Mouse (Mus musculus): Measurements from ENCODE around the gene Dgcr2. TPM values are rescaled to one million over a fixed set of nuclear protein-coding genes. Genes with fewer than 3 reads are reported as not detected.

Gene Dgcr2
- total and polyA plus RNA-seq, 2 experiments from 2014 or later, result 31.9 to 61.8 TPM

DNA sequence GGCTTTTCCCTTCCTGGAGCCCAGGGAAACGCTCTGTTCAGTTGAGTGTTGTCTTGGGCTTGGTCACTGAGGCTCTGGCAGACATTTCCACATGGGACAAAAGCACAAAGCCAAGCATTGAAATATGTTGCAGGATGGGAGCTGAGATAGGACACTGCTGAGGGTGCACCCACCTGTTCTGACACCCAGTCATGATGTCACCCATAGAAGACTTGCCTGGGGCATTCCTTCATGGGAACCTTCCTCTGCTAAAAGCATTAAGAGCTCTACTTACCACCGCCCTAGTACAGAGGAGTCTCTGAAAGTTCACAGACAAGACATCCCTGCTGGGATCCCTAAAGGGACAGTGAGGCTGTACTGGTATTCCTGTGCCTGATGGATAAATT lies 8.0 kb downstream of the Dgcr2 start:
- DNase-seq (ENCODE audit: low spot score), result no peak
- WGBS, result 38% methylated on average over 2 of the region's 2 CpGs
- Histone ChIP-seq H3K4me2 (ENCODE audit: low read depth, low read length) (peak overlapping the region; percentile 87), H3K4me3 (ENCODE audit: low read depth, low read length) (peak overlapping the region; percentile 85), H3K9me3 (replicated peaks; ENCODE audit: control insufficient read depth, low read length) (no peaks in the 10 kb centered on the region), H3K27ac (ENCODE audit: low read depth) (no peak overlapping the region), H3K36me3 (replicated peaks; ENCODE audit: control insufficient read depth, insufficient read depth, low read length) (peaks cover 4% of the 10 kb centered on the region; the same call in 1 of the 2 replicates), H3K4me1 (ENCODE audit: control insufficient read depth, insufficient read depth) (peaks cover 24% of the 10 kb centered on the region), H3K27me3 (ENCODE audit: control insufficient read depth, insufficient read depth, low read length) (no peaks in the 10 kb centered on the region), H3K9ac (replicated peaks; ENCODE audit: low read depth, low read length) (0 out of 2 replicates have a peak overlapping the region, but pooled peaks have one; percentile 93)
- no peak for TF ChIP-seq CTCF (IDR thresholded peaks at IDR 0.05; ENCODE audit: low read depth)
- TF ChIP-seq EP300 (IDR thresholded peaks at IDR 0.05; ENCODE audit: low read depth), result no peak
- ATAC-seq (ENCODE audit: insufficient read depth, low read depth), result no peak

DNA sequence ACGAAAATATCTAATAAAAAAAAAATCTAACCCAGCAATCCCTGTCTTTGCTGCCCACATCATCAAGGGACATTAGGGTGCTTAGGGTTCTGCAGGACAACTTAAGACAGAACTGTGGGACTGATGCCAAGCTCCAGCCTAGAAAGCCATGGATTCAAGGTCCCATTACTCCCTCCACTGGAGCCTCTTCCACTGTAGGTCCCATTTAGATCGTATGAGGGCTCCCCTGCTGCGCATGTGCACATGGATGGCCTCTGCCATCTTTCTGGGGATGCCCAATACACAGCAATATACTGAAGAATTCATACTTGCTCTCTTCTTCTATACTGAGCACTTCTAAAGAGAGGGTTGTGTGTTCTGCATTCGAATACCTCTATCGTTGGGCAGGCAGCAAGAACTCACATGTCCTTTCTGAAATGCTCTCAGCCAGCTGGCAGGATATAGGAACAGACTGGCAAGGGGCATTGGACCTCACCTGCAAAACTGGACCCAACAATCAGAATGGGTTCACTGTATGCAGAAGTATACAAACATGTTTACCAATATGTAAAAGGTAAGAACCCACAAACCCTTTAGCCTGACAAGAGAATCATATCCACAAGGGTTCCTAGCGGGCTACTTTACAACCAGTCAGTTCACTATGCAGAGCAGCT lies 8.5 kb downstream of the Dgcr2 start:
- Histone ChIP-seq H3K36me3 (replicated peaks; ENCODE audit: control insufficient read depth, insufficient read depth, low read length) (peaks cover 4% of the 10 kb centered on the region; the same call in 1 of the 2 replicates), H3K9me3 (replicated peaks; ENCODE audit: control insufficient read depth, low read length) (no peaks in the 10 kb centered on the region), H3K4me2 (ENCODE audit: low read depth, low read length) (peak overlapping the region; percentile 87), H3K27me3 (ENCODE audit: control insufficient read depth, insufficient read depth, low read length) (no peaks in the 10 kb centered on the region), H3K27ac (ENCODE audit: low read depth) (no peak overlapping the region), H3K4me3 (ENCODE audit: low read depth, low read length) (peak overlapping the region; percentile 85; the same call in 1 of the 2 replicates), H3K4me1 (ENCODE audit: control insufficient read depth, insufficient read depth) (peaks cover 24% of the 10 kb centered on the region), H3K9ac (replicated peaks; ENCODE audit: low read depth, low read length) (no peak overlapping the region)
- TF ChIP-seq CTCF (IDR thresholded peaks at IDR 0.05; ENCODE audit: low read depth), result no peak
- TF ChIP-seq EP300 (IDR thresholded peaks at IDR 0.05; ENCODE audit: low read depth), result no peak
- DNase-seq (ENCODE audit: low spot score) (no peak), ATAC-seq (ENCODE audit: insufficient read depth, low read depth) (no peak)
- WGBS, result 82% methylated on average over 6 of the region's 6 CpGs

DNA sequence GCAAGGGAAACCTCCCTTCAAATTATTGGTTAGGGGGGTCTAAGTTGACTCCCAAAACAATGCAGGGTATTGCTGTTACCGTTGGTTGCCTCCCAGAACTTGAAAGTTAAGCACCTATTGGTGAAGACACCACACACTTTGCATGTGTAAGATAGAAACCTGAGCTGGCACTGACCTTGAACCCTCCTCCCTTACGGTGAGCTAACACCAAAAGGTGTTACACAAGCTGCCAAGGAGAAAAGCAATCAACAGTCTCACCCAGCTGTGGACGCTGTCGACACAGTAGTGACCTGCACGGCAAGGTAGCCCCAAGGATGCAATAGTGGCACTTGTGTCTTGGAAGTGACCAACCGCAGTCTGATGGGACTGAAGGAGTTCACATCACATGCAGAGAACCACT lies 14.2 kb downstream of the Dgcr2 start:
- ATAC-seq (ENCODE audit: insufficient read depth, low read depth) (no peak), DNase-seq (ENCODE audit: low spot score) (no peak)
- 61% methylated on average over 6 of the region's 6 CpGs for whole genome bisulfite sequencing
- Histone ChIP-seq H3K9ac (replicated peaks; ENCODE audit: low read depth, low read length) (no peak overlapping the region), H3K4me2 (ENCODE audit: low read depth, low read length) (no peak overlapping the region), H3K27ac (ENCODE audit: low read depth) (no peak overlapping the region), H3K36me3 (replicated peaks; ENCODE audit: control insufficient read depth, insufficient read depth, low read length) (no peaks in the 10 kb centered on the region; the same call in 1 of the 2 replicates), H3K4me1 (ENCODE audit: control insufficient read depth, insufficient read depth) (peaks cover 6% of the 10 kb centered on the region; the same call in 1 of the 2 replicates), H3K27me3 (ENCODE audit: control insufficient read depth, insufficient read depth, low read length) (no peaks in the 10 kb centered on the region), H3K4me3 (ENCODE audit: low read depth, low read length) (no peak overlapping the region), H3K9me3 (replicated peaks; ENCODE audit: control insufficient read depth, low read length) (no peaks in the 10 kb centered on the region)
- TF ChIP-seq EP300 (IDR thresholded peaks at IDR 0.05; ENCODE audit: low read depth), result no peak
- TF ChIP-seq CTCF (IDR thresholded peaks at IDR 0.05; ENCODE audit: low read depth), result no peak

DNA sequence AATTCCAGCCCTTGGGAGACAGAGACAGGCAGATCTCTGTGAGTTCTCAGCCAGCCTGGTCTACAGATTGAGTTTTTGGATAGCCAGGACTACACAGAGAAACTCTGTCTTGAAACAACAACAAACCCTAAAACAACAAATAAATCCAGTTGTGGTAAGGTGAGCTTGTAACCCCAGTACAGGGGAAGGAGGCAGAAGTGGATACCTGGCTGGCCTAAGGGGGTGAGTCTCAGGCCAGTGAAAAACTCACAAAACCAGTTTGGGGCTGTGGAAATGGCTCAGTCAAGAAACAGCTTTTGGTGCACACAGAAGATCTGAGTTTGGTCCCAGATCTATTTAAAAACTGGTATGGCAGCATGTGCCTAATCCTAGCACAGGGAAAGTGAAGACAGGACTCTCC lies 16.2 kb downstream of the Dgcr2 start:
- Histone ChIP-seq H3K4me3 (ENCODE audit: low read depth, low read length) (no peak overlapping the region), H3K36me3 (replicated peaks; ENCODE audit: control insufficient read depth, insufficient read depth, low read length) (no peaks in the 10 kb centered on the region; the same call in 1 of the 2 replicates), H3K4me1 (ENCODE audit: control insufficient read depth, insufficient read depth) (peaks cover 6% of the 10 kb centered on the region; the same call in 1 of the 2 replicates), H3K27me3 (ENCODE audit: control insufficient read depth, insufficient read depth, low read length) (no peaks in the 10 kb centered on the region), H3K27ac (ENCODE audit: low read depth) (no peak overlapping the region), H3K9ac (replicated peaks; ENCODE audit: low read depth, low read length) (no peak overlapping the region), H3K9me3 (replicated peaks; ENCODE audit: control insufficient read depth, low read length) (no peaks in the 10 kb centered on the region), H3K4me2 (ENCODE audit: low read depth, low read length) (no peak overlapping the region)
- no peak for DNase-seq (ENCODE audit: low spot score)
- no peak for TF ChIP-seq EP300 (IDR thresholded peaks at IDR 0.05; ENCODE audit: low read depth)
- no peak for TF ChIP-seq CTCF (IDR thresholded peaks at IDR 0.05; ENCODE audit: low read depth)
- no peak for ATAC-seq (ENCODE audit: insufficient read depth, low read depth)

DNA sequence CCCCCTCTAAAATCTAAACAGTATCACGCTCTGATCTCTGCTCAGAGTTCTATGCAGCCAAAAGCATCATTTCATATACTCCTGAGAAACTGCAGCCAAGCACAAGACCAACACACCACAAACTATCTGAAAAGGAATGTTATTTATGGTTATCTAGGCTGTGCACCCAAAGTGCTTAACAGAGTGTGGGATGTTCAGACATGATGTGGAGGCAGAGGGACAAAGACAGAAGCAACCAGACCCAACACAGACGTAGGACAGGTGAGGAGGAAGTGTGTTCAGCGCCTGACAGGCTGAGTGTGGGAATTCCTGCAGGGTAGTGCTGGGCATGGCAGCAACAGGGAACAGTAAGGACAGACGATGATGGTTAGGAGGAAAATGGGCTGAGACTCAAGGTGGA lies 18.8 kb downstream of the Dgcr2 start:
- Histone ChIP-seq H3K4me2 (ENCODE audit: low read depth, low read length) (no peak overlapping the region), H3K9ac (replicated peaks; ENCODE audit: low read depth, low read length) (no peak overlapping the region), H3K4me1 (ENCODE audit: control insufficient read depth, insufficient read depth) (peaks cover 14% of the 10 kb centered on the region; the same call in 1 of the 2 replicates), H3K9me3 (replicated peaks; ENCODE audit: control insufficient read depth, low read length) (no peaks in the 10 kb centered on the region), H3K27ac (ENCODE audit: low read depth) (no peak overlapping the region), H3K27me3 (ENCODE audit: control insufficient read depth, insufficient read depth, low read length) (no peaks in the 10 kb centered on the region), H3K4me3 (ENCODE audit: low read depth, low read length) (no peak overlapping the region), H3K36me3 (replicated peaks; ENCODE audit: control insufficient read depth, insufficient read depth, low read length) (no peaks in the 10 kb centered on the region; the same call in 1 of the 2 replicates)
- TF ChIP-seq CTCF (IDR thresholded peaks at IDR 0.05; ENCODE audit: low read depth), result no peak
- TF ChIP-seq EP300 (IDR thresholded peaks at IDR 0.05; ENCODE audit: low read depth), result no peak
- 77% methylated on average over 4 of the region's 4 CpGs for WGBS
- DNase-seq (ENCODE audit: low spot score) (no peak), ATAC-seq (ENCODE audit: insufficient read depth, low read depth) (no peak)

DNA sequence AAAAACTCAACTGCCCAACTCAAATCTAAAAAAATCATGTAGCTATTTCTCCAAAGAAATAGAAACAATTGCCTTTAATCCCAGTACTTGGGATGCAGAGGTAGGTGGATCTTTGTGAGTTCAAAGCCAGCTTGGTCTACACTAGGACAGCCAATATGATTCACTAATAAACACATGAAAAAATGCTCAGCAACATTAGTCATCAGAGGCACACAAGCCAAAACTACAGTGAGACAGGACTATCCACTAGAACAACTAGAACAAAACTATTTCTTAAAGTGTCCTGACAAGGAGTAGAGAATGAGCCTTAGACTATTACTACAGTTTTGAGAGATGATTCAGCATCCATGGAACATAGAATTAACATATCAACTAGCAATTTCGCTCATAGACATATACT lies 22.3 kb downstream of the Dgcr2 start:
- ATAC-seq (ENCODE audit: insufficient read depth, low read depth), result no peak
- TF ChIP-seq EP300 (IDR thresholded peaks at IDR 0.05; ENCODE audit: low read depth) (no peak), CTCF (IDR thresholded peaks at IDR 0.05; ENCODE audit: low read depth) (no peak)
- 89% methylated on average over 1 of the region's 1 CpGs for WGBS
- Histone ChIP-seq H3K4me3 (ENCODE audit: low read depth, low read length) (no peak overlapping the region), H3K4me2 (ENCODE audit: low read depth, low read length) (no peak overlapping the region), H3K27me3 (ENCODE audit: control insufficient read depth, insufficient read depth, low read length) (no peaks in the 10 kb centered on the region), H3K9ac (replicated peaks; ENCODE audit: low read depth, low read length) (no peak overlapping the region), H3K9me3 (replicated peaks; ENCODE audit: control insufficient read depth, low read length) (no peaks in the 10 kb centered on the region), H3K27ac (ENCODE audit: low read depth) (no peak overlapping the region), H3K4me1 (ENCODE audit: control insufficient read depth, insufficient read depth) (peaks cover 20% of the 10 kb centered on the region), H3K36me3 (replicated peaks; ENCODE audit: control insufficient read depth, insufficient read depth, low read length) (peaks cover 18% of the 10 kb centered on the region)
- DNase-seq (ENCODE audit: low spot score), result no peak

Measured in heart, postnatal 0 days (tissue).